Mouse (Mus musculus) heart, postnatal 14 days (tissue): ENCODE measurements around the gene Zfhx3. TPM values are rescaled to one million over a fixed set of nuclear protein-coding genes. Genes with fewer than 3 reads are reported as not detected.
A peak's percentile ranks its signal among the peaks of the same experiment; 100 is the strongest.

Experiments used
- DNase-seq, 2 experiments: peaks; one replicate each; pipeline ENCODE4 v3.0.0; 2021 to 2022
- intact Hi-C: fragments of 180-260 bp; cut with DNase I; formaldehyde crosslinking; loops from one replicate; pipeline ENCODE4 v1.15.1; 2025
- total RNA-seq, 2 experiments: library from RNA; stranded (reverse); gene quantifications; 2 replicates each; pipeline ENCODE4 v1.2.3; 2021

Zfhx3 gene
- total RNA-seq, 2 experiments from 2014 or later = 8.2 to 8.8 TPM

- DNase-seq = no peak
- intact Hi-C loops = no loop called here
Measured at GRCm38 (mm10) chr8:108581557-108581956, 639.1 kb downstream of the Zfhx3 start.

GRCm38 (mm10) chr8:108582251-108582650, 639.8 kb downstream of the Zfhx3 start:
- intact Hi-C loops = no loop called here
- no peak for DNase-seq

- DNase-seq = no peak
- intact Hi-C loops = no loop called here
Measured at GRCm38 (mm10) chr8:108583261-108583660, 640.8 kb downstream of the Zfhx3 start.

GRCm38 (mm10) chr8:108583867-108584661, 641.6 kb downstream of the Zfhx3 start:
- intact Hi-C loops = no loop called here
- DNase-seq = peak in 1 of 2 experiments; percentile 9

- DNase-seq = no peak
- intact Hi-C loops = no loop called here
Measured at GRCm38 (mm10) chr8:108584662-108584978, 642.2 kb downstream of the Zfhx3 start.

GRCm38 (mm10) chr8:108591037-108591436, 648.6 kb downstream of the Zfhx3 start:
- intact Hi-C loops = no loop called here
- DNase-seq = no peak

- intact Hi-C loops = no loop called here
- no peak for DNase-seq
Measured at GRCm38 (mm10) chr8:108592028-108592724, 649.7 kb downstream of the Zfhx3 start.

GRCm38 (mm10) chr8:108592990-108593589, 650.6 kb downstream of the Zfhx3 start:
- no peak for DNase-seq
- intact Hi-C loops = no loop called here

GRCm38 (mm10) chr8:108593891-108594290, 651.4 kb downstream of the Zfhx3 start:
- intact Hi-C loops = no loop called here

GRCm38 (mm10) chr8:108594361-108595060, 652.1 kb downstream of the Zfhx3 start:
- no peak for DNase-seq
- intact Hi-C loops = loop anchor here (5.0 kb wide), 1 partner anchor 98 kb away; no protein-coding TSS in a partner anchor

More at GRCm38 (mm10) chr8:108593891-108594290, 651.4 kb downstream of the Zfhx3 start:
- no peak for DNase-seq

- intact Hi-C loops = loop anchor here (5.0 kb wide), 1 partner anchor 97 kb away; no protein-coding TSS in a partner anchor
- DNase-seq = no peak
Measured at GRCm38 (mm10) chr8:108595061-108595419, 652.6 kb downstream of the Zfhx3 start.

- peak in 1 of 2 experiments; percentile 29 for DNase-seq
- intact Hi-C loops = loop anchor here (5.0 kb wide), 1 partner anchor 96 kb away; no protein-coding TSS in a partner anchor
Measured at GRCm38 (mm10) chr8:108595721-108596495, 653.5 kb downstream of the Zfhx3 start.

GRCm38 (mm10) chr8:108599003-108599402, 656.6 kb downstream of the Zfhx3 start:
- intact Hi-C loops = loop anchor here (5.0 kb wide), 1 partner anchor 93 kb away; no protein-coding TSS in a partner anchor
- no peak for DNase-seq

GRCm38 (mm10) chr8:108599558-108599957, 657.1 kb downstream of the Zfhx3 start:
- no peak for DNase-seq
- intact Hi-C loops = loop anchor here (5.0 kb wide), 1 partner anchor 93 kb away; no protein-coding TSS in a partner anchor

- DNase-seq = no peak
- intact Hi-C loops = no loop called here
Measured at GRCm38 (mm10) chr8:108608678-108609077, 666.2 kb downstream of the Zfhx3 start.

- intact Hi-C loops = no loop called here
- no peak for DNase-seq
Measured at GRCm38 (mm10) chr8:108609114-108609513, 666.7 kb downstream of the Zfhx3 start.

GRCm38 (mm10) chr8:108611141-108611674, 668.8 kb downstream of the Zfhx3 start:
- DNase-seq = no peak
- intact Hi-C loops = no loop called here

- intact Hi-C loops = no loop called here
- DNase-seq = peak in 1 of 2 experiments; percentile 23
Measured at GRCm38 (mm10) chr8:108611792-108612413, 669.5 kb downstream of the Zfhx3 start.

- DNase-seq = peak in 1 of 2 experiments; percentile 13
Measured at GRCm38 (mm10) chr8:108612815-108613214, 670.4 kb downstream of the Zfhx3 start.

More at GRCm38 (mm10) chr8:108612815-108613214, 670.4 kb downstream of the Zfhx3 start:
- intact Hi-C loops = no loop called here
